Mouse (Mus musculus): ENCODE measurements around the gene Gpr176. TPM values are rescaled to one million over a fixed set of nuclear protein-coding genes. Genes with fewer than 3 reads are reported as not detected.

Gpr176 gene
- polyA plus RNA-seq, 1 experiment from 2014 or later = 2.1 TPM

GRCm38 (mm10) chr2:118355138-118355719 is 18.0 kb downstream of the Gpr176 start:
- H3K9ac ChIP-seq (replicated peaks) = no peak overlapping the region
- H3K27ac ChIP-seq = no peak overlapping the region
- no peaks in the 10 kb centered on the region for H3K36me3 ChIP-seq
- no peak overlapping the region for H3K4me3 ChIP-seq (replicated peaks)
- H3K27me3 ChIP-seq = no peaks in the 10 kb centered on the region
- no peaks in the 10 kb centered on the region for H3K9me3 ChIP-seq
- ATAC-seq = peak; percentile 86
- 41% methylated on average over 6 of the region's 6 CpGs for WGBS
- H3K4me2 ChIP-seq (replicated peaks) = no peak overlapping the region
- H3K4me1 ChIP-seq (replicated peaks) = peaks cover 19% of the 10 kb centered on the region

GRCm38 (mm10) chr2:118353916-118354403 is 19.3 kb downstream of the Gpr176 start:
- H3K27me3 ChIP-seq = no peaks in the 10 kb centered on the region
- no peak overlapping the region for H3K9ac ChIP-seq (replicated peaks)
- H3K4me1 ChIP-seq (replicated peaks) = peaks cover 19% of the 10 kb centered on the region
- H3K36me3 ChIP-seq = no peaks in the 10 kb centered on the region
- ATAC-seq = no peak
- no peak overlapping the region for H3K4me2 ChIP-seq (replicated peaks)
- no peak overlapping the region for H3K4me3 ChIP-seq (replicated peaks)
- H3K27ac ChIP-seq = no peak overlapping the region
- 37% methylated on average over 4 of the region's 4 CpGs for WGBS
- no peaks in the 10 kb centered on the region for H3K9me3 ChIP-seq

- 27% methylated on average over 4 of the region's 4 CpGs for WGBS
- no peaks in the 10 kb centered on the region for H3K27me3 ChIP-seq
- ATAC-seq = no peak
- H3K9me3 ChIP-seq = no peaks in the 10 kb centered on the region
- H3K9ac ChIP-seq (replicated peaks) = no peak overlapping the region
- H3K36me3 ChIP-seq = no peaks in the 10 kb centered on the region
- no peak overlapping the region for H3K4me2 ChIP-seq (replicated peaks)
- H3K4me1 ChIP-seq (replicated peaks) = peaks cover 19% of the 10 kb centered on the region
- H3K4me3 ChIP-seq (replicated peaks) = no peak overlapping the region
- H3K27ac ChIP-seq = no peak overlapping the region
These were observed 19.7 kb downstream of the Gpr176 start for GRCm38 (mm10) chr2:118353498-118353897.

- no peak overlapping the region for H3K4me3 ChIP-seq (replicated peaks)
- H3K27me3 ChIP-seq = no peaks in the 10 kb centered on the region
- H3K9me3 ChIP-seq = no peaks in the 10 kb centered on the region
- H3K36me3 ChIP-seq = no peaks in the 10 kb centered on the region
- H3K27ac ChIP-seq = no peak overlapping the region
- H3K4me2 ChIP-seq (replicated peaks) = no peak overlapping the region
- WGBS = 24% methylated on average over 1 of the region's 1 CpGs
- H3K4me1 ChIP-seq (replicated peaks) = peaks cover 9% of the 10 kb centered on the region; the same call in 1 of the 2 replicates
- ATAC-seq = no peak
- H3K9ac ChIP-seq (replicated peaks) = no peak overlapping the region
These were observed 27.7 kb downstream of the Gpr176 start for GRCm38 (mm10) chr2:118345535-118345934.

GRCm38 (mm10) chr2:118343897-118344296 is 29.3 kb downstream of the Gpr176 start:
- no peak overlapping the region for H3K9ac ChIP-seq (replicated peaks)
- H3K36me3 ChIP-seq = no peaks in the 10 kb centered on the region
- 81% methylated on average over 3 of the region's 3 CpGs for WGBS
- ATAC-seq = no peak
- H3K4me2 ChIP-seq (replicated peaks) = no peak overlapping the region
- H3K4me3 ChIP-seq (replicated peaks) = no peak overlapping the region
- no peaks in the 10 kb centered on the region for H3K27me3 ChIP-seq
- H3K9me3 ChIP-seq = no peaks in the 10 kb centered on the region
- H3K27ac ChIP-seq = no peak overlapping the region
- H3K4me1 ChIP-seq (replicated peaks) = peaks cover 9% of the 10 kb centered on the region; the same call in 1 of the 2 replicates

GRCm38 (mm10) chr2:118341295-118341694 is 31.9 kb downstream of the Gpr176 start:
- H3K4me2 ChIP-seq (replicated peaks) = no peak overlapping the region
- no peaks in the 10 kb centered on the region for H3K27me3 ChIP-seq
- no peaks in the 10 kb centered on the region for H3K9me3 ChIP-seq
- no peak overlapping the region for H3K9ac ChIP-seq (replicated peaks)
- no peak overlapping the region for H3K27ac ChIP-seq
- peaks cover 9% of the 10 kb centered on the region; the same call in 1 of the 2 replicates for H3K4me1 ChIP-seq (replicated peaks)
- no peak for ATAC-seq
- H3K36me3 ChIP-seq = no peaks in the 10 kb centered on the region
- 83% methylated on average over 7 of the region's 7 CpGs for WGBS
- no peak overlapping the region for H3K4me3 ChIP-seq (replicated peaks)

GRCm38 (mm10) chr2:118336084-118336483 is 37.1 kb downstream of the Gpr176 start:
- H3K4me1 ChIP-seq (replicated peaks) = no peaks in the 10 kb centered on the region
- H3K36me3 ChIP-seq = no peaks in the 10 kb centered on the region
- H3K4me2 ChIP-seq (replicated peaks) = no peak overlapping the region
- no peak for ATAC-seq
- 52% methylated on average over 2 of the region's 2 CpGs for WGBS
- no peaks in the 10 kb centered on the region for H3K27me3 ChIP-seq
- no peak overlapping the region for H3K4me3 ChIP-seq (replicated peaks)
- no peak overlapping the region for H3K27ac ChIP-seq
- no peaks in the 10 kb centered on the region for H3K9me3 ChIP-seq
- no peak overlapping the region for H3K9ac ChIP-seq (replicated peaks)

GRCm38 (mm10) chr2:118322663-118323062 is 50.6 kb downstream of the Gpr176 start:
- H3K4me1 ChIP-seq (replicated peaks) = peaks cover 5% of the 10 kb centered on the region
- 0 out of 2 replicates have a peak, but pooled peaks have one; percentile 17 for ATAC-seq
- H3K36me3 ChIP-seq = no peaks in the 10 kb centered on the region
- H3K9me3 ChIP-seq = no peaks in the 10 kb centered on the region
- H3K4me2 ChIP-seq (replicated peaks) = no peak overlapping the region
- no peak overlapping the region for H3K4me3 ChIP-seq (replicated peaks)
- H3K27ac ChIP-seq = no peak overlapping the region
- H3K9ac ChIP-seq (replicated peaks) = no peak overlapping the region
- 65% methylated on average over 3 of the region's 5 CpGs for WGBS
- H3K27me3 ChIP-seq = no peaks in the 10 kb centered on the region

GRCm38 (mm10) chr2:118321804-118322203 is 51.4 kb downstream of the Gpr176 start:
- Histone ChIP-seq H3K4me3 (replicated peaks) (no peak overlapping the region), H3K36me3 (no peaks in the 10 kb centered on the region), H3K9me3 (no peaks in the 10 kb centered on the region), H3K9ac (replicated peaks) (no peak overlapping the region), H3K27me3 (no peaks in the 10 kb centered on the region), H3K4me2 (replicated peaks) (no peak overlapping the region), H3K4me1 (replicated peaks) (peaks cover 5% of the 10 kb centered on the region), H3K27ac (no peak overlapping the region)
- ATAC-seq = no peak
- WGBS = 87% methylated on average over 4 of the region's 4 CpGs

- 88% methylated on average over 4 of the region's 4 CpGs for WGBS
- H3K36me3 ChIP-seq = no peaks in the 10 kb centered on the region
- H3K4me1 ChIP-seq (replicated peaks) = peaks cover 5% of the 10 kb centered on the region
- H3K4me3 ChIP-seq (replicated peaks) = no peak overlapping the region
- no peak overlapping the region for H3K4me2 ChIP-seq (replicated peaks)
- H3K9me3 ChIP-seq = no peaks in the 10 kb centered on the region
- H3K9ac ChIP-seq (replicated peaks) = no peak overlapping the region
- no peaks in the 10 kb centered on the region for H3K27me3 ChIP-seq
- ATAC-seq = no peak
- H3K27ac ChIP-seq = no peak overlapping the region; the same call in 1 of the 2 replicates
These were observed 52.1 kb downstream of the Gpr176 start for GRCm38 (mm10) chr2:118321094-118321493.

GRCm38 (mm10) chr2:118320519-118320918 is 52.7 kb downstream of the Gpr176 start:
- peaks cover 5% of the 10 kb centered on the region for H3K4me1 ChIP-seq (replicated peaks)
- no peaks in the 10 kb centered on the region for H3K36me3 ChIP-seq
- H3K4me3 ChIP-seq (replicated peaks) = no peak overlapping the region
- no peaks in the 10 kb centered on the region for H3K27me3 ChIP-seq
- 46% methylated on average over 4 of the region's 4 CpGs for whole genome bisulfite sequencing
- H3K9ac ChIP-seq (replicated peaks) = no peak overlapping the region
- ATAC-seq = no peak
- H3K27ac ChIP-seq = peak overlapping the region; percentile 35; the same call in 1 of the 2 replicates
- H3K4me2 ChIP-seq (replicated peaks) = no peak overlapping the region
- H3K9me3 ChIP-seq = no peaks in the 10 kb centered on the region

GRCm38 (mm10) chr2:118319176-118319575 is 54.0 kb downstream of the Gpr176 start:
- Histone ChIP-seq H3K9ac (replicated peaks) (no peak overlapping the region), H3K4me2 (replicated peaks) (no peak overlapping the region), H3K4me3 (replicated peaks) (no peak overlapping the region), H3K27me3 (no peaks in the 10 kb centered on the region), H3K36me3 (no peaks in the 10 kb centered on the region), H3K9me3 (no peaks in the 10 kb centered on the region), H3K27ac (no peak overlapping the region), H3K4me1 (replicated peaks) (peaks cover 5% of the 10 kb centered on the region)
- ATAC-seq = no peak
- 87% methylated on average over 5 of the region's 5 CpGs for WGBS

- no peak for ATAC-seq
- Histone ChIP-seq H3K36me3 (no peaks in the 10 kb centered on the region), H3K4me2 (replicated peaks) (no peak overlapping the region), H3K4me1 (replicated peaks) (peaks cover 5% of the 10 kb centered on the region), H3K27me3 (no peaks in the 10 kb centered on the region), H3K9me3 (no peaks in the 10 kb centered on the region), H3K27ac (no peak overlapping the region), H3K4me3 (replicated peaks) (no peak overlapping the region), H3K9ac (replicated peaks) (no peak overlapping the region)
- WGBS = 35% methylated on average over 2 of the region's 2 CpGs
These were observed 56.3 kb downstream of the Gpr176 start for GRCm38 (mm10) chr2:118316939-118317338.

Data from midbrain, embryonic 13.5 days (tissue).